Mouse (Mus musculus) bone marrow, adult 2 months (tissue): ENCODE data around the gene Rnf227. TPM values are rescaled to one million over a fixed set of nuclear protein-coding genes. Genes with fewer than 3 reads are reported as not detected.

ENCODE experiments used
- H3K27ac ChIP-seq: fragments of 200-500 bp; 2 replicates; pipeline ENCODE4 v1.5.1; 2012; ENCODE audit warnings: low read depth, mild to moderate bottlenecking, control low read depth, inconsistent platforms, low read length; ENCODE audit not compliant: control insufficient read depth, poor library complexity, insufficient read depth
- H3K4me1 ChIP-seq: fragments of 200-500 bp; 2 replicates; pipeline ENCODE4 v1.6.1; 2011; ENCODE audit warnings: low read length; ENCODE audit not compliant: control insufficient read depth, insufficient read depth
- H3K4me3 ChIP-seq: fragments of 200-500 bp; replicated peaks from 2 replicates; pipeline ENCODE3; 2011; ENCODE audit warnings: mild to moderate bottlenecking, low read depth, low read length, control low read depth; ENCODE audit not compliant: control insufficient read depth
- CTCF ChIP-seq: fragments of 200-500 bp; IDR thresholded peaks from 2 replicates; pipeline ENCODE4 v1.5.1; 2011; ENCODE audit warnings: low read length, control low read depth; ENCODE audit not compliant: control insufficient read depth, insufficient read depth
- POLR2A ChIP-seq: fragments of 200-500 bp; IDR thresholded peaks from 2 replicates; pipeline ENCODE4 v1.6.1; 2011; ENCODE audit warnings: low read depth, mild to moderate bottlenecking, control low read depth, low read length, borderline replicate concordance; ENCODE audit not compliant: control insufficient read depth
- WGBS: fragments of 180-500 bp; shearing (Covaris S2); methylation state at CpG from one replicate; pipeline ENCODE4 v1.1.7; 2018; 5-methylcytosine and 5-hydroxymethylcytosine counted together
- polyA plus RNA-seq: library from polyadenylated mRNA; stranded (reverse); fragments of >200 nt; gene quantifications from 2 replicates; pipeline ENCODE4 v1.2.4, GENCODE M21; 2011; ENCODE audit warnings: low replicate concordance; ENCODE audit not compliant: missing spikeins, insufficient read depth, insufficient read length

The Rnf227 gene
- polyA plus RNA-seq, 1 experiment: 1.7 TPM

DNA sequence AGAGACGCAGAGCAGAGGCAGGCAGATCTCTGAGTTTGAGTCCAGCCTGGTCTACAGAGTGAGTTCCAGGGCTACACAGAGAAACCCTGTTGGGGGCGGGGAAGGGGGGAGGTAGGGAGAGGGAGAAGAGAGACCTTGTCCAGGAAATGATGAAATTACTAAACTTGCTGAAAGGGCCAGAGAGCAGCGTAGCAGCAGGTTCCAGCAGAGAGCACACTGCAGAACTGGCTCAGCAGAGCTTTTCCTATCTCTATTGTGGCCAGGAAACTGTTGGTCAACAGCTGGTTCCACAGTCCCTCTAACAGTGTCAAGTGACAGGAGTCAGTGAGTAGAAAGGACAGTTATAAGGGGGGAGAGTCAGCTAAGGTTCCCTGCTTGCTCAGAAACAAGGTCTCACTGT lies 39.3 kb downstream of the Rnf227 start:
- 35% methylated on average over 3 of the region's 3 CpGs for WGBS
- H3K27ac ChIP-seq: no peak overlapping the region

DNA sequence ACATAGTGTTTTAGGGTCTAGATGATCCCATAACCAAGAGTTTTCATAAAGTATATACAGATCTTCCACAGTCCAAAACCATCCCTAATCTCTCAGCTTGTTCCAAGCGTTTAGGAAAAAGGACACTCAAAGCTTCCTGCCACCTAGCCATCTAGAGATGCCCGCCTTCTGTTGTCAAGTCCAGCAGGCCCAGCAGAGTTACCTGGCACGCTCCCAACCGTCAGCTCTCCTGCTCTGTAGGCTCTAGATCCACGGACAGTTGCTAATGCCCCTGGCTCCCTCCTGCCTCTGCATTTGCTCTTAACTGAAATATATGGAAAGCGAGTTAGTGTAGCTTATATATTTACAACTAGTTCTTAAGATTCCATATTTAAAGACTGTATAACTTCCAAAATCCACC lies 41.1 kb downstream of the Rnf227 start:
- Histone ChIP-seq H3K27ac (no peak overlapping the region), H3K4me1 (peaks cover 2% of the 10 kb centered on the region; the same call in 1 of the 2 replicates), H3K4me3 (no peak overlapping the region)
- 82% methylated on average over 6 of the region's 6 CpGs for WGBS
- TF ChIP-seq POLR2A (no peak), CTCF (no peak)

More for the DNA sequence above, 39.3 kb downstream of the Rnf227 start:
- H3K4me3 ChIP-seq: no peak overlapping the region
- H3K4me1 ChIP-seq: peaks cover 2% of the 10 kb centered on the region; the same call in 1 of the 2 replicates
- TF ChIP-seq POLR2A: no peak
- TF ChIP-seq CTCF: no peak

DNA sequence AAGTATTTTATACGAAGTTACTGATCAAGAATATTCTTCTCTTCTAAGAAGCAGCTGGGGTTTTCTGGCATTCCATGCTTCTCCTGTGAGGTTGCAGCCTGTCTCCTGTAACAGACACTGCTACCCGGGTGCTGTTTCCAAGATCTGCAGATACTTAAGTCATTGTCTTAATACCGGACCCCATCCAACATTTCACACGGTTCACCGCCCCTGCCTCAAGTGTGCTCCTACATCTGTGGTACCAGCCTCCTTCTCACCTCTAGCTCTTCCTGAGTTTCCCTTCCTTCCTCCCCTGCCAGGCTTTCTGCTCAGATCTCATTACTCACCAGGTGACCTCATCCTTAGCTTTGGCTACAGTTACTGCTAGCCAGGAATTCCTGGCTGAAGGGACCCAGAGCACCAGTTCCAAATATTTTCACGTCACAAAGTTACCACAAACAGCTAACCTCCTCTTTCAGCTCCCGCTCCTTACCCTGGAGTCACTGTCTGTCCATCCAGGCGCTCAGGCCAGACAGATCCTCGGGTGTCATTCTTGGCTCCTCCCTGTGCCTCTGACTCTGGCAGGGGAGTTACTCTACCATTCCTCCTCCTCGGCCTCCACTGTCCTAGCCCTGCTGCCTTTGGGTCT lies 42.3 kb downstream of the Rnf227 start:
- Histone ChIP-seq H3K4me3 (no peak overlapping the region), H3K4me1 (peaks cover 2% of the 10 kb centered on the region; the same call in 1 of the 2 replicates), H3K27ac (no peak overlapping the region)
- WGBS: 81% methylated on average over 10 of the region's 10 CpGs
- TF ChIP-seq CTCF: no peak
- TF ChIP-seq POLR2A: no peak

DNA sequence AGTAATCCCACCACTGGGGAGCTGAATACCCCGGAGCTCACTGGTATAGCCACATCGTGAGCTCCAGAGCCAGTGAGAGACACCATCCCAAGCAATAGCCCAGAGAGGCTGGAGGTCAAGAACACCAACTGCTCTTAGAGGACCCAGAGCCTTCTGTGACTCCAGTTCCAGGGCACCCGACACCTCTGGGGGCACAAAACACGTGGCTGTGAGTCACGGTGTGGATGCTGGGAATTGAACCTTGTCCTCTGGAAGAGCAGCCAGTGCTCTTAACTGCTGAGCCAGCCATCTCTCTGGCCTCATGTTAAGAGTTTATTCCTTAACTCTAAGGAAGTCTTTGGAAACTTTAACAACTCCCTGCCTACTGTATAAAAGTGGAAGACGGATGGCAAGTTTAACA lies 44.7 kb downstream of the Rnf227 start:
- Histone ChIP-seq H3K27ac (no peak overlapping the region), H3K4me3 (no peak overlapping the region), H3K4me1 (no peaks in the 10 kb centered on the region)
- TF ChIP-seq CTCF: no peak
- TF ChIP-seq POLR2A: no peak
- 87% methylated on average over 6 of the region's 6 CpGs for WGBS

DNA sequence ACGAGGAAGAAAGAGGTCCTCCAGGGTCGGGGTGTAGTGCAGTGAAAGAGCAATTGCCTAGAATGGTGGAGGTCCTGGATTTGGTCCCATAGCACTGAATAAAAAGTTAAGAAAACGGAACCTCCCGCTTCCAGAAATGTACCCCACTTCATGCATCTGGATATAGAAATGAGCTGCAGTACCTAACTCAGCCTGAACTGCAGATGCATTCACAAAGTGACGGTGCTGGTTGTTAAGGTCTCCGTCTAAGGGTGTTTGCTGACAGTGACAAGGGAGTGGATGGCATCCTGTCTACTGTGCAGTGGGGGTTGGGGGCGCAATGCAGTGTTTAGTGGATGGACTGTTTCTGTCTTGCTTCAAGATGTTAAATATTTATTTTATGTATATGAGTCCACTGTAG lies 46.5 kb downstream of the Rnf227 start:
- no peaks in the 10 kb centered on the region for H3K4me1 ChIP-seq
- 78% methylated on average over 7 of the region's 7 CpGs for WGBS
- H3K4me3 ChIP-seq: no peak overlapping the region
- no peak overlapping the region for H3K27ac ChIP-seq
- TF ChIP-seq POLR2A: no peak
- no peak for TF ChIP-seq CTCF

DNA sequence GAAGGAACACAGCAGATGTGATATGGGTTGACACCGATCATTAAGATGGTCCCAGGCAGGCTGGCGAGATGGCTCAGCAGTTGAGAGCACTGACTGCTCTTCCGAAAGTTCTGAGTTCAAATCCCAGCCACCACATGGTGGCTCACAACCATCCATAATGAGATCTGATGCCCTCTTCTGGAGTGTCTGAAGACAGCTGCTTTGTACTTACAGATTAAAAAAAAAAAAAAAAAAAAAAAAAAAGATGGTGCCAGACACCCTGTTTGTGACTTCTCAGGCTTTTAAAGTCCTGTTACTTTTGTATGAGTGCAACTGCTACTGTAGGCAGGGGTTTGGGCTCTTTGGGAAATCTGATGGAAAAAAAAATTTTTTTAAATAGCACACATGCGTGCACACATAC lies 48.4 kb downstream of the Rnf227 start:
- Histone ChIP-seq H3K27ac (no peak overlapping the region), H3K4me1 (no peaks in the 10 kb centered on the region), H3K4me3 (no peak overlapping the region)
- 85% methylated on average over 4 of the region's 4 CpGs for WGBS
- no peak for TF ChIP-seq POLR2A
- no peak for TF ChIP-seq CTCF

DNA sequence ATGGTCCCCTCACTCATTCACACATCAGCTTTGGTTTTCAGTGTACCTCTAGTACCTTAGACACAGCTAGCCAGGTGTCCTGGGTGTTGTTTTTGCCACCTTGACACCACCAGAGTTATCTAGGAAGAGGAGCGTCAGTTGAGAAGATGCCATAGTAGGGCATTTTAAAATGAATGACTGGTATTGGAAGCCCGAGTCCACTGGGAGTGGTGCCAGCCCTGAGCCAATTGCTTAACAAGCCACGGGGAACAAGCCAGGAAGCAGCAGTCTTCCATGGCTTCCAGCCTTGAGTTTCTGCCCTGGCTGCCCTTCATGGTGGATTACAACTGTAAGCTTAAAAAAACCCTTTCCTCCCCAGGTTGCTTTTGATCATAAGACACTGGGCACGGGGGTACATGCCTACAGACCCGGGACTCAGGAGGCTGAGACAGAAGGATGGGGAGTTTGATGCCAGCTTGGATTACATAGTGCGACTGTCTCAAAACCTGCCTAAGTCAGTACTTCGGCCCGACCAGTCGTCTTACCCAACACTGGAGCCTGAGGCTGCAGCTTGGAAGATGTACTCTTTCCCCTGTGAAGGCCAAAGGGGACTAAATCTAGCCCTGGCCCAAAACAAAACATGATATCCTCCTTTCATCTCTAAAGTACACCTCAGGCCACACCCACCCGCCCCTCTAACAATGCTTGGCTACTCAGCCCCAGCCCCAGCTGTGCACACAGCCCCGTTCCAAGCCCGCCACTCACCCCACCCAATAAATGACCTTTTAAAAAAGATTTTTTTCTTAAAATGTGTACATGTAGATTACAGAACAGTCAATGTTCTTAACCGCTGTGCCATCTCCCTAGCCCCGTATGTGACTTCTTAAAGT lies 49.5 kb downstream of the Rnf227 start:
- no peak overlapping the region for H3K27ac ChIP-seq
- TF ChIP-seq POLR2A: no peak
- no peak for TF ChIP-seq CTCF
- H3K4me1 ChIP-seq: no peaks in the 10 kb centered on the region
- 63% methylated on average over 14 of the region's 14 CpGs for WGBS
- no peak overlapping the region for H3K4me3 ChIP-seq

DNA sequence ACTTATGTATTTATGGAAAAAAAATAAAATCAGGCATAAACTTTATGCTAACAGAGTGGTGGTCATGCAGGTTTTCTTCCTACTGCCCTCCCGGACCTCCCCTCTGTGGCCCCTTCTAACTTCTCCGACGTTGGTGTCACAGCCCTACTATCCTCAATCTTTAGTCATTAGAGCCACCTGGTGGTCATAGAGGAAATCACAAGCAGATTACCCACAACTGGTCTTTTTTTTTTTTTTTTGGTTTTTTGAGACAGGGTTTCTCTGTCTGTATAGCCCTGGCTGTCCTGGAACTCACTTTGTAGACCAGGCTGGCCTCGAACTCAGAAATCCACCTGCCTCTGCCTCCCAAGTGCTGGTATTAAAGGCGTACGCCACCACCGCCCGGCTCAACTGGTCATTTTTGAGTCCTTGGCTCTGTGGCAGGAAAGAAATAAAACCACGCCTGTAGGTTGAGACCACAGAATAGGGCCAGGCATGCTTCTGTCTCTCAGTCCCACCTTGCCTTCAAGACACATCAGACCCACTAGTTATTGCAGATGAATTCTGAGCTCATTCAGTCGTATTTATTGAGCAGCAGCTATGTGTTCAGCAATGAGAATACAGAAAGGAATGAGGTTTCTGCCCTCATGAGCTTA lies 50.3 kb downstream of the Rnf227 start:
- no peak for TF ChIP-seq POLR2A
- peak; percentile 37; the same call in 1 of the 2 replicates for TF ChIP-seq CTCF
- Histone ChIP-seq H3K4me1 (no peaks in the 10 kb centered on the region), H3K27ac (no peak overlapping the region), H3K4me3 (no peak overlapping the region)
- WGBS: 38% methylated on average over 10 of the region's 10 CpGs

Other genes with a start within 250 kb of the Rnf227 start
- gene Per1, start 245.2 kb upstream of the Rnf227 start, polyA plus RNA-seq: 28.8 and 46.2 TPM in 2 replicates
- 1.1 TPM in 1 of 2 replicates, not detected in the other for gene Hes7, start 220.1 kb upstream of the Rnf227 start, polyA plus RNA-seq
- gene 9130213A22Rik, start 217.9 kb upstream of the Rnf227 start, polyA plus RNA-seq: not detected in 2 replicates
- 0.82 TPM in 1 of 2 replicates, not detected in the other for gene Aloxe3, start 214.6 kb upstream of the Rnf227 start, polyA plus RNA-seq
- gene Alox12b, start 183.5 kb upstream of the Rnf227 start, polyA plus RNA-seq: not detected in 2 replicates
- gene Alox8, start 142.6 kb upstream of the Rnf227 start, polyA plus RNA-seq: not detected in 2 replicates
- gene Gucy2e, start 103.4 kb upstream of the Rnf227 start, polyA plus RNA-seq: not detected in 2 replicates
- 43.7 and 59.8 TPM in 2 replicates for gene Cntrob, start 16.7 kb upstream of the Rnf227 start, polyA plus RNA-seq
- gene Trappc1, start 16.5 kb upstream of the Rnf227 start, polyA plus RNA-seq: 50.7 and 71.7 TPM in 2 replicates
- gene Kcnab3, start 14.2 kb upstream of the Rnf227 start, polyA plus RNA-seq: not detected in 2 replicates
- 49.6 and 54.5 TPM in 2 replicates for gene Chd3, start 28.9 kb downstream of the Rnf227 start, polyA plus RNA-seq
- 23.1 and 43.9 TPM in 2 replicates for gene Naa38, start 55.0 kb downstream of the Rnf227 start, polyA plus RNA-seq
- gene Cyb5d1, start 55.2 kb downstream of the Rnf227 start, polyA plus RNA-seq: 5.1 and 9.1 TPM in 2 replicates
- 1.6 TPM in 1 of 2 replicates, not detected in the other for gene Tmem88, start 57.8 kb downstream of the Rnf227 start, polyA plus RNA-seq
- 13.7 and 29.2 TPM in 2 replicates for gene Kdm6b, start 73.2 kb downstream of the Rnf227 start, polyA plus RNA-seq
- gene Dnah2, start 208.6 kb downstream of the Rnf227 start, polyA plus RNA-seq: 0.90 and 1.4 TPM in 2 replicates
- gene Efnb3, start 219.7 kb downstream of the Rnf227 start, polyA plus RNA-seq: 1.9 and 2.2 TPM in 2 replicates
- 28.1 and 36.2 TPM in 2 replicates for gene Wrap53, start 239.8 kb downstream of the Rnf227 start, polyA plus RNA-seq
- 34.5 and 71.7 TPM in 2 replicates for gene Trp53, start 239.9 kb downstream of the Rnf227 start, polyA plus RNA-seq